Mouse (Mus musculus): ENCODE results near the gene Ttll4. TPM values are rescaled to one million over a fixed set of nuclear protein-coding genes. Genes with fewer than 3 reads are reported as not detected.

The Ttll4 gene
- polyA plus RNA-seq, 1 experiment from 2014 or later: 37.1 TPM

DNA sequence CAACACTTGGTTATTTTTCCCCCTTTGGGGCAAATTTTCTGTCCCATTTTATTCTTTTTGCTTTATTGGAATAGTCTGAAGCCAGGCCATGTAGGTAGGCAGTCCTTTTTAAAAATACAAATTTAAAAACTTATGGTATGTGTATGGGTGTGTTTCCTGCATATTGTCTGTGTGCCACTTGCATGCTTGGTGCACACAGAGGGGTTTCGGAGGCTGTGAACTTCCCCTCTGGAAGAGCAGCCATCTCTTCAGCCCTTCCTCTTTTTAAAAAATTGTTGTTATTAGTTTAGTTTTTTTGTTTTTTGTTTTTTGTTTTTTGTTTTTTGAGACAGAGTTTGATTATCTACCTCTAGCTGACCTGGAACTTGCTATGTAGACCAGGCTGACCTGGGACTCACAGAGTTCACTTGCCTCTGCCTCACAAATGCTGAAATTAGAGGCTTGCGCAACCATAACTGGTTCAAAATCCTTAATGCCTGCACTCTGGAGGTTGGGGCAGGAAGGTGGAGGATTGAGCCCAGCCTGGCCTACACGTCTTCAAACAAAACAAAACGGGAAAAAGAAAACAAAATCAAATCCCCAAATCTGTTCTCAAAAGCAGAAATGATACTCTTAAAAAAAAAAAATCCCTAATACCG is 51.0 kb downstream of the Ttll4 start:
- DNase-seq (ENCODE audit: low spot score) (peak; percentile 8), ATAC-seq (replicated peaks; ENCODE audit: insufficient number of reproducible peaks, low FRiP score, low TSS enrichment, low read depth) (no peak)
- Histone ChIP-seq H3K9me3 (replicated peaks; ENCODE audit: control insufficient read depth, low read length) (no peaks in the 10 kb centered on the region), H3K36me3 (replicated peaks; ENCODE audit: control insufficient read depth, insufficient read depth, low read depth, low read length) (no peaks in the 10 kb centered on the region), H3K4me3 (ENCODE audit: low read depth, low read length) (peak overlapping the region; percentile 37; the same call in 1 of the 2 replicates), H3K9ac (replicated peaks; ENCODE audit: low read length) (peak overlapping the region; percentile 52), H3K27me3 (ENCODE audit: control insufficient read depth, insufficient read depth, low read length) (no peaks in the 10 kb centered on the region), H3K4me2 (ENCODE audit: low read depth, low read length) (peak overlapping the region; percentile 72), H3K27ac (replicated peaks; ENCODE audit: low read depth, low read length) (no peak overlapping the region), H3K4me1 (ENCODE audit: control insufficient read depth, insufficient read depth, low read length) (no peaks in the 10 kb centered on the region)
- WGBS: 39% methylated on average over 5 of the region's 5 CpGs

DNA sequence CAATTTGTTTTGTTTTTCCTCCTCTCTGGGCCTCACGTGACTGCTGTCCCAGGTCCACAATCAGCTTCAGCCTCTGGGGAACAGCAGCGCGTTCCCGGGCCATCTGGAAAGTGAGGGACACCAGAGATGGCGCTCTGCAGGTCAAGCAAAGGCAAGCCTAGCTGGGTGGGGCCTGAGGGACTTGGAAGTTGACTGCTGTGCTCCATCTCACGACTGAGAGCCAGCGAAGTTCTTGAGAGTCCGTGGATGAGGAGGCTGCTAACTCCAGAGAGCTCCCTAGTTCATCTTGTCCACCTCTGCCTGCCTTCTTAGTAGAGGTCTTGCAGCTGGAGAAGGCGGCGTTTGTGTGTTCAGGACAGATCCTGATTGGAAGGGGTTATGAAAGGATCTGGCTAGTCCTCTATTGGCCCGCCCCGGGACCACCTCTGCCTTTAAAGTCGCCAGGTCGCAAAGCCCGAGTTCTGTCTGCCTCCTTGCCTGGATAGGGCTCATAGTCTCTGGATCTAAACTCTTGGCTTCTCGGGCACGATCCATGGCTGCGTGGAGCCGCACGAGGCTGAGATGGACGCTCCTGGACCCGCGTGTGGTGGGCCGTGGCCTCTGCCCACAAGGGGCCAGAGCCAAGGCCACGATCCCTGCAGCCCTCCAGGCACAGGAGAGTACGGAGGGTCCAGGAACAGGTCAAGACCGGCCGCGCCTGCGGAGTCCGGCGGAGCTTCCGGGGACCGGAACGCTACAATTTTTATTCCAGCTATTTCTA is 51.7 kb downstream of the Ttll4 start, which contains the start of gene Cyp27a1:
Cyp27a1 (plus strand) TSS at position 476 of the 760 bp plus-strand sequence.
- no peaks in the 10 kb centered on the region for H3K4me1 ChIP-seq (ENCODE audit: control insufficient read depth, insufficient read depth, low read length)
- peak within 1 kb of the TSS; percentile 37 for H3K4me3 ChIP-seq (ENCODE audit: low read depth, low read length)
- no peak within 1 kb of the TSS for H3K27ac ChIP-seq (replicated peaks; ENCODE audit: low read depth, low read length)
- H3K27me3 ChIP-seq (ENCODE audit: control insufficient read depth, insufficient read depth, low read length): no peaks in the 10 kb centered on the region
- H3K9ac ChIP-seq (replicated peaks; ENCODE audit: low read length): peak within 1 kb of the TSS; percentile 52
- under 1% methylated on average over 35 of the region's 35 CpGs for WGBS
- peak; percentile 77 for DNase-seq (ENCODE audit: low spot score)
- no peaks in the 10 kb centered on the region for H3K9me3 ChIP-seq (replicated peaks; ENCODE audit: control insufficient read depth, low read length)
- no peaks in the 10 kb centered on the region for H3K36me3 ChIP-seq (replicated peaks; ENCODE audit: control insufficient read depth, insufficient read depth, low read depth, low read length)
- ATAC-seq (replicated peaks; ENCODE audit: insufficient number of reproducible peaks, low FRiP score, low TSS enrichment, low read depth): peak; percentile 64
- peak within 1 kb of the TSS; percentile 72 for H3K4me2 ChIP-seq (ENCODE audit: low read depth, low read length)

DNA sequence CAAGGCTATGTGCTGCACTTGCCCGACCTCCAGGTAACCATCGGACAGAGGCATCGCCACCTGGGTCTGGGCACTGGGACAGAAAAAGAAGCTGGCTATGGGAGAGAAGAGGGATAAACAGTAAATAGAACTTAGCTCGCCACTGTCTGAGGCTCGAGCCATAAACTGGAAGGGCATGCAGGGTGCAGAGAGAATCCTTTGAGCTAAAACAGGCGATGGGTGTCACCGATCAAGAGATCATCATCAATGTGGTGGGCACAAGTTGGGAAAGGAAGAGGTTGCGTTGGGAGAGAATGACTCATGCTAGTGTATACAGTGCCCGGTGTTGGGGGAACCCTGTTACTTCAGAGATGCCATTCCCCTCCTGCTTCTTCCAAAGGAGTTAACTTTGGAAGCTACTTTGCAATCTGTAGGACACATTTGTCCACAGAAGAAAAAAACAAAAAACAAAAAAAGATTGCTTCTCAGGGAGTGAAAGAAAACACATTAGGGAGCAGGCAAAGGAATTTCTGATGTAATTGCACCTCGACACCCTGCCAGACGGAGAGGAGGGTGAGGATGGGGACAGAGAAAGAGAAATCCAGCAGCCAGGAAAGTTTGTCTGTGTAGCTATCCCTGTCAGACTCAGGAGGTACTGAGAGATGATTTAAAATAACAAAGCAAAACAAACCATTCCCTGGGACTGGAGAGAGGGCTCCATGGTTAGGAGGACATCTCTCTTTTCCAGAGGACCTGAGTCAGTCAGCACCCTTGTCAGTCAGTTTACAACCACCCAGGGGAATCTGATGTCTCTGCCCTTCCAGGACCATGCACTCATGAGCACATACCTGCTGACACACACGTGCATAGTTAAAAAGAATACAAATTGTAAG is 52.5 kb downstream of the Ttll4 start:
- Histone ChIP-seq H3K27ac (replicated peaks; ENCODE audit: low read depth, low read length) (no peak overlapping the region), H3K27me3 (ENCODE audit: control insufficient read depth, insufficient read depth, low read length) (no peaks in the 10 kb centered on the region)
- WGBS: 28% methylated on average over 12 of the region's 12 CpGs

DNA sequence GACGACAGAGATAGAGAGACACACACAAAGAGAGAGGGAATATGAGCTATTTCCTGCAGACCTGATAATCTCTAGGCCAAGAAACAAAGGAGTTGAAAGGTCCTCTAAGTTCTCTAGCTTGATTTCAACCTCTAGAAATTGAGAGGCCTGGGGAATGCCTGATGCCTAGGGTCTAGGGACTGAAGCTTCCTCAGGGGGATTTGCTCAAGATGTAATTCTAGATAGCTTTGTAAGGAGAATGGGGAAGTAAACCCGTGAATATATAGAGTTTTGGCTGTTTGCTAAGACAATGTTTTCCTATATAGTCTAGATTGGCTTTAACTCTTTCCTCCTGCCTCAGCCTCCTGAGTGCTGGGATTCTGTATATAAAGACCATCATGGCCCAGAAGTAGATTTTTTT is 53.4 kb downstream of the Ttll4 start:
- H3K4me1 ChIP-seq (ENCODE audit: control insufficient read depth, insufficient read depth, low read length): no peaks in the 10 kb centered on the region
- H3K27ac ChIP-seq (replicated peaks; ENCODE audit: low read depth, low read length): no peak overlapping the region
- H3K4me3 ChIP-seq (ENCODE audit: low read depth, low read length): no peak overlapping the region

More for the DNA sequence above, 52.5 kb downstream of the Ttll4 start:
- H3K9ac ChIP-seq (replicated peaks; ENCODE audit: low read length): peak overlapping the region; percentile 52
- no peaks in the 10 kb centered on the region for H3K9me3 ChIP-seq (replicated peaks; ENCODE audit: control insufficient read depth, low read length)
- no peaks in the 10 kb centered on the region for H3K4me1 ChIP-seq (ENCODE audit: control insufficient read depth, insufficient read depth, low read length)
- peak overlapping the region; percentile 72 for H3K4me2 ChIP-seq (ENCODE audit: low read depth, low read length)
- H3K36me3 ChIP-seq (replicated peaks; ENCODE audit: control insufficient read depth, insufficient read depth, low read depth, low read length): no peaks in the 10 kb centered on the region
- ATAC-seq (replicated peaks; ENCODE audit: insufficient number of reproducible peaks, low FRiP score, low TSS enrichment, low read depth) (no peak), DNase-seq (ENCODE audit: low spot score) (no peak)
- peak overlapping the region; percentile 37 for H3K4me3 ChIP-seq (ENCODE audit: low read depth, low read length)

DNA sequence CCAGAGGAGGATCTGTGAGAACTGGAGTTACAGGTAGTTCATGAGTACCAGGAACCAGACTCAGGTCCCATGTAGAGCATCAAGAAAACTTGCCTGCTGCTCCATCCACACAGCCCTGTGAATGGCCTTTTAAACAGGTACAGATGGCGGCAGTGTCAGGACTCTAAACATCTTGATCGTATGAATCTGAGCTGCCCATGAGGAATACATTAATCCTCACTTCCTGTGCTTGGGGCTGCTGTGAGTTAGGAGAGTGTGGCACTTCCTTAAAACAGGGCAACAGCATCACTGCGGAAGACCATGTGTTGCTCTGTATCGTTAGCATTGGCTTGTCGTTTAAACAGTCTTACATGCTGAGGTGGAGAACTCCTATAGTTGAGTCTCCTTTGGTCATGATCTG is 53.9 kb downstream of the Ttll4 start:
- H3K36me3 ChIP-seq (replicated peaks; ENCODE audit: control insufficient read depth, insufficient read depth, low read depth, low read length): no peaks in the 10 kb centered on the region
- peak; percentile 64; the same call in 1 of the 2 replicates for ATAC-seq (replicated peaks; ENCODE audit: insufficient number of reproducible peaks, low FRiP score, low TSS enrichment, low read depth)
- peak; percentile 91 for DNase-seq (ENCODE audit: low spot score)

More for the DNA sequence above, 53.4 kb downstream of the Ttll4 start:
- ATAC-seq (replicated peaks; ENCODE audit: insufficient number of reproducible peaks, low FRiP score, low TSS enrichment, low read depth): no peak
- H3K27me3 ChIP-seq (ENCODE audit: control insufficient read depth, insufficient read depth, low read length): no peaks in the 10 kb centered on the region
- 23% methylated on average over 2 of the region's 2 CpGs for WGBS
- no peak overlapping the region for H3K4me2 ChIP-seq (ENCODE audit: low read depth, low read length)
- no peaks in the 10 kb centered on the region for H3K9me3 ChIP-seq (replicated peaks; ENCODE audit: control insufficient read depth, low read length)
- DNase-seq (ENCODE audit: low spot score): peak; percentile 14
- no peaks in the 10 kb centered on the region for H3K36me3 ChIP-seq (replicated peaks; ENCODE audit: control insufficient read depth, insufficient read depth, low read depth, low read length)
- no peak overlapping the region for H3K9ac ChIP-seq (replicated peaks; ENCODE audit: low read length)

DNA sequence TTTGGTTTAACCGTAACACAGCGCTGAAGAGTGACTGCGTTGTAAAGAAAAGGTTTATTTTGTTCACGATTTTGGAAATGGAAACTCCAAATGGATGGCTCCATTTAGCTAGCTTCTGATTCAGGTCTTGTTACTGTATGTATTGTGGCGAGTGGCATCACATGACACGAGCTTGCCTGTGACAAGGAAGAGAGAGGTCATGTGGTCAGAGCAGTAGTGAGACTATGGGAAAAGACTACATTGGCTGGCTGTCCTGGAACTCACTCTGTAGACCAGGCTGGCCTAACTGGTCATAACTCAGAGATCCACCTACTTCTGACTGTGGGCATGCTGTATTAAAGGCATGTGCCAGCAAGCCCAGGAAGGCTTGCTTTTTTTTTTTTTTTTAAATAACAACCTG is 54.3 kb downstream of the Ttll4 start:
- H3K4me2 ChIP-seq (ENCODE audit: low read depth, low read length): no peak overlapping the region
- DNase-seq (ENCODE audit: low spot score) (peak; percentile 12), ATAC-seq (replicated peaks; ENCODE audit: insufficient number of reproducible peaks, low FRiP score, low TSS enrichment, low read depth) (no peak)
- no peaks in the 10 kb centered on the region for H3K4me1 ChIP-seq (ENCODE audit: control insufficient read depth, insufficient read depth, low read length)
- 74% methylated on average over 6 of the region's 6 CpGs for WGBS
- H3K4me3 ChIP-seq (ENCODE audit: low read depth, low read length): no peak overlapping the region
- no peaks in the 10 kb centered on the region for H3K36me3 ChIP-seq (replicated peaks; ENCODE audit: control insufficient read depth, insufficient read depth, low read depth, low read length)
- H3K9ac ChIP-seq (replicated peaks; ENCODE audit: low read length): no peak overlapping the region
- H3K27me3 ChIP-seq (ENCODE audit: control insufficient read depth, insufficient read depth, low read length): no peaks in the 10 kb centered on the region
- H3K27ac ChIP-seq (replicated peaks; ENCODE audit: low read depth, low read length): no peak overlapping the region
- H3K9me3 ChIP-seq (replicated peaks; ENCODE audit: control insufficient read depth, low read length): no peaks in the 10 kb centered on the region

More for the DNA sequence above, 53.9 kb downstream of the Ttll4 start:
- H3K4me2 ChIP-seq (ENCODE audit: low read depth, low read length): no peak overlapping the region
- no peak overlapping the region for H3K4me3 ChIP-seq (ENCODE audit: low read depth, low read length)
- H3K4me1 ChIP-seq (ENCODE audit: control insufficient read depth, insufficient read depth, low read length): no peaks in the 10 kb centered on the region
- H3K9me3 ChIP-seq (replicated peaks; ENCODE audit: control insufficient read depth, low read length): no peaks in the 10 kb centered on the region
- no peak overlapping the region for H3K9ac ChIP-seq (replicated peaks; ENCODE audit: low read length)
- 33% methylated on average over 5 of the region's 5 CpGs for WGBS
- H3K27ac ChIP-seq (replicated peaks; ENCODE audit: low read depth, low read length): no peak overlapping the region
- no peaks in the 10 kb centered on the region for H3K27me3 ChIP-seq (ENCODE audit: control insufficient read depth, insufficient read depth, low read length)

DNA sequence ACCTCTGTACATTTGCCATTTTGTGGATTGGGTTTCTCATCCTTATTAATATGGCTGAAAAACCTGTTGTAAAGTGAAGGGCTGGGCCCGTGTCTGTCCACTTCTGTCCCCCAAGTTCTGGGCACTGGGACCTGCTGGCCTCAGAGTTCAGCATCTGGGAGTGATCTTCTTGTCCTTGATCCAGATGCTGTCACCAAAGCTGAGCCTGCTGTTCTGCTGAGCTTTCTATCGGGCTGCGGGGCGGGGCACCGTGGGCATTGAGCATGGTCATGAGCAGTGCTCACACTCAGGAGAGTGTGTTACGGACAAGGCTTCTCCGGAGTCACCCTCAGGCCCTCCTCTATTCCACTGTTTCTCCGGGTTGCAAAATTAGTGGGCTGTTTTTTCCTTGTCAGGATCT is 56.6 kb downstream of the Ttll4 start:
- 59% methylated on average over 8 of the region's 8 CpGs for WGBS
- H3K4me2 ChIP-seq (ENCODE audit: low read depth, low read length): no peak overlapping the region
- H3K9me3 ChIP-seq (replicated peaks; ENCODE audit: control insufficient read depth, low read length): no peaks in the 10 kb centered on the region

More for the DNA sequence above, 56.6 kb downstream of the Ttll4 start:
- H3K27me3 ChIP-seq (ENCODE audit: control insufficient read depth, insufficient read depth, low read length): no peaks in the 10 kb centered on the region
- H3K36me3 ChIP-seq (replicated peaks; ENCODE audit: control insufficient read depth, insufficient read depth, low read depth, low read length): no peaks in the 10 kb centered on the region
- DNase-seq (ENCODE audit: low spot score): peak; percentile 15
- no peak overlapping the region for H3K27ac ChIP-seq (replicated peaks; ENCODE audit: low read depth, low read length)
- no peak overlapping the region for H3K9ac ChIP-seq (replicated peaks; ENCODE audit: low read length)
- H3K4me1 ChIP-seq (ENCODE audit: control insufficient read depth, insufficient read depth, low read length): no peaks in the 10 kb centered on the region
- no peak overlapping the region for H3K4me3 ChIP-seq (ENCODE audit: low read depth, low read length)
- no peak for ATAC-seq (replicated peaks; ENCODE audit: insufficient number of reproducible peaks, low FRiP score, low TSS enrichment, low read depth)

All from embryonic facial prominence, embryonic 11.5 days (tissue).